Mouse (Mus musculus) lung, embryonic 14.5 days (tissue): ENCODE data around the gene Clca3a1. TPM values are rescaled to one million over a fixed set of nuclear protein-coding genes. Genes with fewer than 3 reads are reported as not detected.
"Not testable (repeated sequence)": the region's sequence is repeated elsewhere in the genome, so short reads cannot be mapped to it uniquely, and the experiment has no call there.

Source experiments
- ATAC-seq: fragments of 200-750 bp; cut with Nextera tagmentation; 2 replicates; pipeline ENCODE4 v1.8.0; 2017; ENCODE audit warnings: mild to moderate bottlenecking, moderate TSS enrichment, moderate library complexity; ENCODE audit not compliant: insufficient read depth
- DNase-seq: peaks from one replicate; pipeline ENCODE4 v3.0.0-alpha.2; 2015
- H3K27ac ChIP-seq: fragments of 300-500 bp; sonication (generic); 2 replicates; pipeline ENCODE4 v1.5.1; 2014; ENCODE audit warnings: low read depth, mild to moderate bottlenecking, moderate library complexity
- H3K27me3 ChIP-seq: fragments of 300-500 bp; sonication (generic); 2 replicates; pipeline ENCODE4 v1.6.1; 2014; ENCODE audit warnings: low read length, control low read depth; ENCODE audit not compliant: insufficient read depth
- H3K36me3 ChIP-seq: fragments of 300-500 bp; sonication (generic); 2 replicates; pipeline ENCODE4 v1.6.1; 2014; ENCODE audit warnings: control low read depth; ENCODE audit not compliant: insufficient read depth
- H3K4me1 ChIP-seq: fragments of 300-500 bp; sonication (generic); 2 replicates; pipeline ENCODE4 v1.6.1; 2014; ENCODE audit warnings: antibody characterized with exemption, control low read depth; ENCODE audit not compliant: insufficient read depth
- H3K4me2 ChIP-seq: fragments of 300-500 bp; sonication (generic); 2 replicates; pipeline ENCODE4 v1.6.1; 2014; ENCODE audit warnings: mild to moderate bottlenecking
- H3K4me3 ChIP-seq: fragments of 300-500 bp; sonication (generic); 2 replicates; pipeline ENCODE4 v1.5.1; 2014; ENCODE audit warnings: low read depth, low read length
- H3K9ac ChIP-seq: fragments of 300-500 bp; sonication (generic); 2 replicates; pipeline ENCODE4 v1.6.1; 2014
- H3K9me3 ChIP-seq: fragments of 300-500 bp; sonication (generic); 2 replicates; pipeline ENCODE4 v1.6.1; 2016; ENCODE audit warnings: low read depth, low read length, control low read depth
- CTCF ChIP-seq: IDR thresholded peaks from 2 replicates; pipeline ENCODE4 v1.5.1; 2016; ENCODE audit warnings: antibody characterized with exemption, low read depth
- WGBS: fragments of 180-500 bp; shearing (Covaris S2); extraction: QIAGEN DNeasy Blood & Tissue Kit; methylation state at CpG from one replicate; pipeline ENCODE4 v1.1.7; 2014; 5-methylcytosine and 5-hydroxymethylcytosine counted together
- polyA plus RNA-seq: library from polyadenylated mRNA; unstranded; fragments of >200 nt; fragmentation: Nextera tagmentation; extraction: Ambion mirVana; gene quantifications from 2 replicates; pipeline ENCODE4 v1.2.1, GENCODE M21; 2014

The Clca3a1 gene
- polyA plus RNA-seq, 1 experiment from 2014 or later = 2.8 TPM

- TF ChIP-seq CTCF = no peak
- H3K4me3 ChIP-seq = no peak overlapping the region
- H3K4me1 ChIP-seq = no peaks in the 10 kb centered on the region; the same call in 1 of the 2 replicates
- no peaks in the 10 kb centered on the region for H3K9me3 ChIP-seq
- ATAC-seq (peak; percentile 48), DNase-seq (peak; percentile 57)
- WGBS = 23% methylated on average over 6 of the region's 6 CpGs
- peak overlapping the region; percentile 42; the same call in 1 of the 2 replicates for H3K27ac ChIP-seq
- no peaks in the 10 kb centered on the region for H3K36me3 ChIP-seq
- 0 out of 2 replicates have a peak overlapping the region, but pooled peaks have one; percentile 30 for H3K4me2 ChIP-seq
- H3K9ac ChIP-seq = no peak overlapping the region
- no peaks in the 10 kb centered on the region for H3K27me3 ChIP-seq
Observed at GRCm38 (mm10) chr3:144761454-144761853, 677 bp upstream of the Clca3a1 start.

- TF ChIP-seq CTCF = no peak
- no peak overlapping the region for H3K4me2 ChIP-seq
- no peak overlapping the region for H3K9ac ChIP-seq
- WGBS = 57% methylated on average over 3 of the region's 3 CpGs
- H3K4me1 ChIP-seq = no peaks in the 10 kb centered on the region; the same call in 1 of the 2 replicates
- no peaks in the 10 kb centered on the region for H3K36me3 ChIP-seq
- no peak for ATAC-seq
- no peak overlapping the region for H3K27ac ChIP-seq
- no peak overlapping the region for H3K4me3 ChIP-seq
- H3K27me3 ChIP-seq = no peaks in the 10 kb centered on the region
- no peaks in the 10 kb centered on the region for H3K9me3 ChIP-seq
- no peak for DNase-seq
Observed at GRCm38 (mm10) chr3:144759719-144760118, 1.1 kb downstream of the Clca3a1 start.

GRCm38 (mm10) chr3:144756103-144756502 is 4.7 kb downstream of the Clca3a1 start:
- H3K36me3 ChIP-seq, H3K9ac ChIP-seq, H3K27ac ChIP-seq, ATAC-seq, H3K4me1 ChIP-seq, H3K4me2 ChIP-seq, DNase-seq, H3K27me3 ChIP-seq, H3K4me3 ChIP-seq, H3K9me3 ChIP-seq: not testable (repeated sequence)
- 79% methylated on average over 8 of the region's 8 CpGs for WGBS

- Histone ChIP-seq H3K4me2 (no peak overlapping the region), H3K9ac (no peak overlapping the region), H3K27ac (no peak overlapping the region), H3K4me1 (no peaks in the 10 kb centered on the region), H3K36me3 (no peaks in the 10 kb centered on the region), H3K4me3 (no peak overlapping the region), H3K9me3 (no peaks in the 10 kb centered on the region), H3K27me3 (no peaks in the 10 kb centered on the region)
- ATAC-seq (no peak), DNase-seq (peak; percentile 19)
- WGBS = 2% methylated on average over 2 of the region's 2 CpGs
- TF ChIP-seq CTCF = peak; percentile 66
Observed at GRCm38 (mm10) chr3:144753120-144753519, 7.7 kb downstream of the Clca3a1 start.

- not testable (repeated sequence) for H3K9me3 ChIP-seq, H3K4me3 ChIP-seq, H3K9ac ChIP-seq, H3K27me3 ChIP-seq, H3K27ac ChIP-seq, H3K4me1 ChIP-seq, H3K36me3 ChIP-seq
- WGBS = 31% methylated on average over 18 of the region's 21 CpGs
- ATAC-seq = peak; percentile 70
- peak overlapping the region; percentile 35 for H3K4me2 ChIP-seq
- DNase-seq = peak; percentile 41
Observed at GRCm38 (mm10) chr3:144749062-144749963, 11.5 kb downstream of the Clca3a1 start.

GRCm38 (mm10) chr3:144747706-144748105 is 13.1 kb downstream of the Clca3a1 start:
- not testable (repeated sequence) for H3K9me3 ChIP-seq, H3K4me3 ChIP-seq, H3K4me1 ChIP-seq, H3K36me3 ChIP-seq, H3K27me3 ChIP-seq, H3K27ac ChIP-seq, H3K4me2 ChIP-seq, H3K9ac ChIP-seq, ATAC-seq
- 12% methylated on average over 3 of the region's 3 CpGs for WGBS
- DNase-seq = peak; percentile 17

GRCm38 (mm10) chr3:144738396-144738795 is 22.4 kb downstream of the Clca3a1 start:
- H3K4me3 ChIP-seq, H3K4me2 ChIP-seq, H3K9ac ChIP-seq, H3K27me3 ChIP-seq, DNase-seq, ATAC-seq, H3K4me1 ChIP-seq, H3K9me3 ChIP-seq, H3K36me3 ChIP-seq, H3K27ac ChIP-seq: not testable (repeated sequence)
- 69% methylated on average over 24 of the region's 24 CpGs for WGBS
